Mouse (Mus musculus): ENCODE results near the gene Disp2.

Disp2 gene

DNA sequence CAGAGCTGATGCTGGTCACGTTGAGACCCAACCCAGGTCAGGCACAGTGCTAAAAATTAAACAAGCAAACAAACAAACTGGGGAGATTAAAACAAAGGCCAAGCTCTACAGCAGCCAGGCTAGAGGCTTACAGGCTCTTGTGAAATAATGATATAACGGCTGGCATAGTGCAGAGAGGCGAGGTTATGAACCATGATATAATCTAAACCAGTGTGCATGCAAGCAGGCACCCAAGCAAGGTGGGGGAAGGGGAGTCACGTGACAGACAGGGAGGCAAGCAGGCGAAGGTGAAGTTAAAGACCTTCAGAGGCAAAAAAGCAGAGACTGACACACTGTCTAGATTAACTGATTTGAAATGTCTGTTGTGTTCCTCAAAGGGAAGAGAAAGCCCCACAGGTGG, 3.6 kb downstream of the Disp2 start:
- ATAC-seq (ENCODE audit: insufficient number of reproducible peaks, low FRiP score, low TSS enrichment): no peak

DNA sequence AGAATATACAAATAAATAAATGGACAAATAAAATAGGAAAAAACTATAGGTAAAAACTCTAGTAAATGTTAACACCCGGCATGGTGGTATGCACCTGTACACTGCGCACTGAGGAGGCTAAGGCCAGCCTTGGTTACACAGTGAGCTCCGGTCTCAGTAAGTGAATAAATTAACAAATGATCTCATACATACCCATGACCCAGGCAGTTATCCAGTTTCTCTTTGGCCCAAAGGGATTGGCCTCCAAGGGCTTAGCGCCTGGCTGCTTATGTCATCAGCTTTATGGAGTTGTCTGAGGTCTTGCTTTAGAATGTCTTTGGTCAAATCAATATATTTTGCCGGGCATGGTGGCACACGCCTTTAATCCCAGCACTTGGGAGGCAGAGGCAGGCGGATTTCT, 4.1 kb downstream of the Disp2 start:
- ATAC-seq (ENCODE audit: insufficient number of reproducible peaks, low FRiP score, low TSS enrichment): no peak

- no peak for ATAC-seq (ENCODE audit: insufficient number of reproducible peaks, low FRiP score, low TSS enrichment)
Observed at GRCm38 (mm10) chr2:118786525-118786924, 7.0 kb downstream of the Disp2 start.

- ATAC-seq (ENCODE audit: insufficient number of reproducible peaks, low FRiP score, low TSS enrichment): peak; percentile 57
Observed at GRCm38 (mm10) chr2:118789501-118789900, 10.0 kb downstream of the Disp2 start.

DNA sequence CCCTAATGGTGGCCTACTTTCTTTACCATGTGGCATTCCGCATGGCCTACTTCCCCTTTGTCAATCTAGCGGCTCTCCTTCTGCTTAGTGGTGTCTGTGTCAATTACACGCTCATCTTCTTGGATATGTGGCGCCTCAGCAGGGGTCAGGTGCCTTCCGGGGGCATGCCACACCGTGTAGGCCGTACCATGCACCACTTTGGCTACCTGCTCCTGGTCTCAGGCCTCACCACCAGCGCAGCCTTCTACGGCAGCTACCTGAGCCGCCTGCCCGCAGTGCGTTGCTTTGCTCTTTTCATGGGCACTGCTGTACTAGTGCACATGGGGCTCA, 10.7 kb downstream of the Disp2 start:
- no peak; the same call in none of the 2 replicates for ATAC-seq (ENCODE audit: insufficient number of reproducible peaks, low FRiP score, low TSS enrichment)

- ATAC-seq (ENCODE audit: insufficient number of reproducible peaks, low FRiP score, low TSS enrichment): peak; percentile 65; the same call in 1 of the 2 replicates
Observed at GRCm38 (mm10) chr2:118790551-118791525, 11.3 kb downstream of the Disp2 start.

- ATAC-seq (ENCODE audit: insufficient number of reproducible peaks, low FRiP score, low TSS enrichment): no peak
Observed at GRCm38 (mm10) chr2:118791591-118792258, 12.2 kb downstream of the Disp2 start.

DNA sequence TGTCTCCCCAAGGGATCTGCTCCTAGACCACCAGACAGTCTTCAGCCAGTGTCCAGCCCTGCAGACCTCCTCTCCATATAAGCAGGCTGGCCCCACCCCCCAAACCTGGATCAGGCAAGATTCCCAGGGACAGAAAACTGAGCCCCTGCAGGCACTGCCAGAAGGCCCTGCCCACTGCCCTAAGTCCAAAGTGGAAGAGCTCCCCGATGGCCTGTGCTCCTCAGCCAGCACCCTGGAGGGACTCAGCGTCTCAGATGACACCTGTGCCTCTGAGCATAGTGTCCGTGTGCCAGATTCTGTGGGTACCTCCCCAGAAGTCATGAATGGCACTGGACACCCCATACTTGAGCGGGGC, 12.7 kb downstream of the Disp2 start:
- no peak for ATAC-seq (ENCODE audit: insufficient number of reproducible peaks, low FRiP score, low TSS enrichment)

DNA sequence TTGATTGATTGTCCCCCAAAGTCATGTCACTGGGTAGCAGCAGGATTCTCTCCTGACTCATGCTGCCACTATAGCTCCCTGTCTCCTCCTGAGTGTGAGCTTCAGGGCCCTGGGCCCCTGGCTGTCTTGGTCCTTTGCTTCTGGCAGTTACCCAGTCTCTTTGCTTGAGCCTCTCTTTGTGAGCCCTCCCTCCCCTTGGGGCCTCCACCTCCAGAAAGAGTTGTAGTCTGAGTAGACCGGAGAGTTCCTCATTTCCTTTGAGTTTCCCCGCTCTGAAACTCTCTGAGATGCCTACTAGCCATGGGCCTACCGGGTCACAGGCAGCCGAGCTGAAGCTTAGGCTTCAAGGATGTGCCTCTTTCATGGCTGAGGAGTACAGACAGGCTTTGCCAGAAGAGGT, 14.1 kb downstream of the Disp2 start:
- ATAC-seq (ENCODE audit: insufficient number of reproducible peaks, low FRiP score, low TSS enrichment): no peak

DNA sequence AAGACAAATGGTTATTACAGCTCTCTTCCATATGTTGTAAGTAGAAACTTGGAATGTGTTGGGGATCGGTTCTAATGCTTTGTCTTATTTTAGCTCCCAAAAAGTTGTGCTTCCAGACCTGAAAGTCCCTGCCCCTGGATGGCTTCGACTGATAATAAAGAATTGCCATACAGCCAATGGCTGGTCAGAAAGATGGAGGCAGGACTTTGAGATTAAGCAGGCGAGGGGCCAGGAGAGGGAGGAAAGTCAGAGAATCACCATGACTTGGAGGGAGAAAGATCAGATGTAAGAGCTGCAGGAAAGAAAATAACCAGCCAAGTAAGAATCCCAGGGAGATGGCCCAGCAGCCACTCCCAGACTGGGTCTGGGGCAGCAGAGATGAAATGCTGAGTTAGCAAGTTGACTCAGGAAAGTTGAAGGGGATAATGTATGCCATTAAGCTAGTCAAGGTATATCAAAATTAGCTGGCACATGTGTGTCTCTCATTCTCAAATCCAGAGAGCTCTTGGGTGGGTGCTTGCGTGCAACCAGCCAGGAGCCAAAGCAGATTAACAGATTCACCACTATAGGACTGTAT, 23.1 kb downstream of the Disp2 start:
- no peak for ATAC-seq (ENCODE audit: insufficient number of reproducible peaks, low FRiP score, low TSS enrichment)

- ATAC-seq (ENCODE audit: insufficient number of reproducible peaks, low FRiP score, low TSS enrichment): no peak
Observed at GRCm38 (mm10) chr2:118804474-118804873, 25.0 kb downstream of the Disp2 start.

DNA sequence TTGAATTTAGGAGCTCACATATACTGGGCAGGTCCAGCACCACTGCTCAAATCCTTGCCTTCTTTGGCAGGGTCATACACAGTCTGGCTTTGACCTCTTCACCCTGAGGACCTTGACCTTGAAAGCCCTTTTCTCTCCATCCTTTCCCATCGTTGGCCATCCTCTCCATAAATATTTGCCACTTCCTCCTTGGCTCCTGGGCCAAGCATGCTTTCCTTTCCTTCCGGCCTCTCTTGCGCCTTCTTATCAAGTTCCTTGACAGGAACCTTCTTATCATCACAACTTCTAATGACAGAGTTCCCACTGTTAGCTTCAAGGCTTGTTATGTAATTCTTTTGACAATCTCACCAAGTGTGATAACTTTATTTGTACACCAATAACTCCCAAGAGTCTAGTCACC, 25.6 kb downstream of the Disp2 start:
- no peak for ATAC-seq (ENCODE audit: insufficient number of reproducible peaks, low FRiP score, low TSS enrichment)

DNA sequence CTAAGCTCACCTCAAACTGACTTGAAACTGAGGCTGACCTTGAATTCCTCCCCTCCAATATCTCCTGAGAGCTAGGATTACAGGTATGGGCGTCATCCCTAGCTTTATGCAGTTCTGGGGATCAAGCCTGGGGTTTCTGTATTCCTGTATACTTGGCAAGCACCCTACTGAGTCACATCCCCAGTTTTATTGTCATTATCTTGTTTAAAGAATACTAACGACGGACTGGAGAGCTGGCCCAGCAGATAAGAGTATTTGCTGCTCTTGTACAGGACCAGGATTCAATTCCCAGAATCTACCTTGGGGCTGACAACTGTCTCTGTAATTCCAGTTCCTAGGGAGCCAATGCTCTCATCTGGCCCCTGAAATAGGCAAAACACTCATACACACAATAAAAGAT, 26.2 kb downstream of the Disp2 start:
- ATAC-seq (ENCODE audit: insufficient number of reproducible peaks, low FRiP score, low TSS enrichment): no peak

DNA sequence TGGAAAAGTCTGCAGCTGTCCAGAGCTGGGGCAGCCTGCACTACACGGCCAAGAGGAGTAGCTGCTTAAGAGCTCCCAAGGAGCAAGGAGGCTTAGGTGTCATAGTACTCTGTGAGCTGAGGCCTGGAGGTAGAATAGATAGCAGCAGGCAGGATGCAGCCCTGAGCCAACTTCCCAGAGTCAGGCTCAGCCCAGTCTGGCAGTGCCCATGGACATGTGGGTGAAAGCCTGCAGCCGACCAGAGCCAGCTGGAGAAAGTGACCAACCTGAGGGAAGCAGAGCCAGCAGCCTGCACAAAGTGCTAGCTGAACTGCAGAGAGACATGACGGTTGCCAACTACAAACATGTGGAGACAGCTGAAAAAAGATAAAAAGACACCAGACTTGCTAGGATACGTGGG, 27.3 kb downstream of the Disp2 start:
- ATAC-seq (ENCODE audit: insufficient number of reproducible peaks, low FRiP score, low TSS enrichment): no peak

DNA sequence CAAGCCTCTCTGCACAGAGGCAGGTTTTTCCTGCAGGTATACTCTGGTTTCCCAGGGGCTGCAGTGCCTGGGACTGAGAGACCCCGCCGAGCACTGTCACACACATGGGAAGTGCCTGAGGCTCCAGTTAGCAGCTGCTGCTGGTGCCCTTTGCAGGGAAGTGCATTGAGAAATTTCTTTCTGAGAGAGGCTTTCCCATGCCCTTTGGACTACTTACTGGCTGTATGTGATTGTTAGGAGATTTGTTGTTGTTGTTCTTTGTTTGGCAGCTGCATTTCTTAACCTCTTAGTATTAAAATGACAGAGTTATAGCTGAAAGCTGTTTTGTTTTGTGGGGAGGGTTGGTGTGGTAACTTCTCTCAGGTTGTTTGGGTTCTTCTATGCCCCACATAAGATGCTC, 31.3 kb downstream of the Disp2 start:
- no peak for ATAC-seq (ENCODE audit: insufficient number of reproducible peaks, low FRiP score, low TSS enrichment)

- no peak for ATAC-seq (ENCODE audit: insufficient number of reproducible peaks, low FRiP score, low TSS enrichment)
Observed at GRCm38 (mm10) chr2:118812724-118813123, 33.2 kb downstream of the Disp2 start.

GRCm38 (mm10) chr2:118813981-118814836, 34.7 kb downstream of the Disp2 start, which contains the start of gene Knstrn:
Gene Knstrn, plus strand, starts transcription at chr2:118814003.
- ATAC-seq (ENCODE audit: insufficient number of reproducible peaks, low FRiP score, low TSS enrichment): peak; percentile 99

DNA sequence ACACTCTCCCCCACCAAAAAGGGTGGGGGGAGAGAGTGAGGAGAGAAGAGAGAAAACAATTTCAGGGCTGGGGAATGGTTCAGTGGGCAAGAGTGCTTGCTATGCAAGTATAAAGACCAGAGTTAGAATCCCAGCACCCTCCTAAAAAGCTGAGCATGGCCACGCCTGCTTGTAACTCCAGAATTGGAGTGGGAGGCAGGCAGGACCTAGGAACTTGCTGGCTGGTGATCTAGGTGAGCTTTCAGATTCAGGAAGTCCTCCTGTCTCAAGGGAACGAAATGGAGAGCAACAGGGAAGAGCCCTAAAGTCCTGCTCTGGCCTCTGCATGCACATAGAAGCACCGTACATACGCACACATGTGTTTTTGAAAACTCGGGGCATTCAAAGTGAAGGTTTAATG, 43.3 kb downstream of the Disp2 start:
- ATAC-seq (ENCODE audit: insufficient number of reproducible peaks, low FRiP score, low TSS enrichment): no peak

- ATAC-seq (ENCODE audit: insufficient number of reproducible peaks, low FRiP score, low TSS enrichment): no peak
Observed at GRCm38 (mm10) chr2:118824396-118824795, 44.9 kb downstream of the Disp2 start.

- ATAC-seq (ENCODE audit: insufficient number of reproducible peaks, low FRiP score, low TSS enrichment): no peak
Observed at GRCm38 (mm10) chr2:118829096-118829495, 49.6 kb downstream of the Disp2 start.
